Mouse (Mus musculus): Measurements from ENCODE around the gene Tiam1.

Gene Tiam1

GRCm38 (mm10) chr16:90143416-90143759, 181 bp downstream of the Tiam1 start:
- peak; percentile 14 for DNase-seq (ENCODE audit: low spot score)

GRCm38 (mm10) chr16:90142574-90143415, 774 bp downstream of the Tiam1 start:
- peak; percentile 36 for DNase-seq (ENCODE audit: low spot score)

- peak; percentile 20 for DNase-seq (ENCODE audit: low spot score)
Observed at GRCm38 (mm10) chr16:90142247-90142573, 1.4 kb downstream of the Tiam1 start.

- DNase-seq (ENCODE audit: low spot score): no peak
Observed at GRCm38 (mm10) chr16:90141556-90141955, 2.0 kb downstream of the Tiam1 start.

GRCm38 (mm10) chr16:90140571-90140970, 3.0 kb downstream of the Tiam1 start:
- DNase-seq (ENCODE audit: low spot score): no peak

- peak; percentile 26 for DNase-seq (ENCODE audit: low spot score)
Observed at GRCm38 (mm10) chr16:90139696-90140095, 3.9 kb downstream of the Tiam1 start.

GRCm38 (mm10) chr16:90138151-90138550, 5.4 kb downstream of the Tiam1 start:
- DNase-seq (ENCODE audit: low spot score): no peak

- no peak for DNase-seq (ENCODE audit: low spot score)
Observed at GRCm38 (mm10) chr16:90137175-90137574, 6.4 kb downstream of the Tiam1 start.

- DNase-seq (ENCODE audit: low spot score): no peak
Observed at GRCm38 (mm10) chr16:90135580-90135979, 8.0 kb downstream of the Tiam1 start.

- DNase-seq (ENCODE audit: low spot score): no peak
Observed at GRCm38 (mm10) chr16:90134351-90134750, 9.2 kb downstream of the Tiam1 start.

- DNase-seq (ENCODE audit: low spot score): no peak
Observed at GRCm38 (mm10) chr16:90132816-90133215, 10.8 kb downstream of the Tiam1 start.

GRCm38 (mm10) chr16:90132331-90132730, 11.2 kb downstream of the Tiam1 start:
- no peak for DNase-seq (ENCODE audit: low spot score)

GRCm38 (mm10) chr16:90128817-90129587, 14.6 kb downstream of the Tiam1 start:
- no peak for DNase-seq (ENCODE audit: low spot score)

- no peak for DNase-seq (ENCODE audit: low spot score)
Observed at GRCm38 (mm10) chr16:90128361-90128760, 15.2 kb downstream of the Tiam1 start.

GRCm38 (mm10) chr16:90125318-90126314, 18.0 kb downstream of the Tiam1 start:
- DNase-seq (ENCODE audit: low spot score): peak; percentile 50

GRCm38 (mm10) chr16:90123091-90123490, 20.5 kb downstream of the Tiam1 start:
- no peak for DNase-seq (ENCODE audit: low spot score)

GRCm38 (mm10) chr16:90122439-90122838, 21.1 kb downstream of the Tiam1 start:
- no peak for DNase-seq (ENCODE audit: low spot score)

GRCm38 (mm10) chr16:90121799-90122198, 21.8 kb downstream of the Tiam1 start:
- DNase-seq (ENCODE audit: low spot score): no peak

- DNase-seq (ENCODE audit: low spot score): no peak
Observed at GRCm38 (mm10) chr16:90119969-90120368, 23.6 kb downstream of the Tiam1 start.

GRCm38 (mm10) chr16:90116637-90117182, 26.9 kb downstream of the Tiam1 start:
- DNase-seq (ENCODE audit: low spot score): no peak

- DNase-seq (ENCODE audit: low spot score): peak; percentile 44
Observed at GRCm38 (mm10) chr16:90112577-90113155, 30.9 kb downstream of the Tiam1 start.
